Mouse (Mus musculus) liver, adult 2 months (tissue): Measurements from ENCODE around the gene She. TPM values are rescaled to one million over a fixed set of nuclear protein-coding genes. Genes with fewer than 3 reads are reported as not detected.

ENCODE experiments used
- DNase-seq: peaks from one replicate; pipeline ENCODE4 v3.0.0-alpha.2; 2011; ENCODE audit warnings: low read depth, low spot score; ENCODE audit errors: extremely low read depth
- H3K27ac ChIP-seq: fragments of 200-500 bp; replicated peaks from 2 replicates; pipeline ENCODE4 v1.5.1; 2012; ENCODE audit warnings: low read depth, mild to moderate bottlenecking, control low read depth, inconsistent platforms, low read length; ENCODE audit not compliant: insufficient read depth
- H3K27me3 ChIP-seq: fragments of 200-500 bp; 2 replicates; pipeline ENCODE4 v1.6.1; 2012; ENCODE audit warnings: mild to moderate bottlenecking, moderate library complexity, low read length, inconsistent platforms; ENCODE audit not compliant: control insufficient read depth, insufficient read depth
- H3K36me3 ChIP-seq: fragments of 200-500 bp; 2 replicates; pipeline ENCODE4 v1.6.1; 2012; ENCODE audit warnings: low read length, inconsistent platforms; ENCODE audit not compliant: control insufficient read depth, insufficient read depth
- H3K4me1 ChIP-seq: fragments of 200-500 bp; 2 replicates; pipeline ENCODE4 v1.6.1; 2011; ENCODE audit warnings: low read length; ENCODE audit not compliant: control insufficient read depth, insufficient read depth
- H3K4me3 ChIP-seq: fragments of 200-500 bp; 2 replicates; pipeline ENCODE4 v1.5.1; 2011; ENCODE audit warnings: low read depth, mild to moderate bottlenecking, control low read depth, low read length, moderate library complexity; ENCODE audit not compliant: insufficient read depth
- H3K79me2 ChIP-seq: fragments of 200-500 bp; 2 replicates; pipeline ENCODE4 v1.6.1; 2012; ENCODE audit warnings: inconsistent platforms, mild to moderate bottlenecking, low read length, moderate library complexity; ENCODE audit not compliant: control insufficient read depth, insufficient read depth
- H3K9ac ChIP-seq: fragments of 200-500 bp; 2 replicates; pipeline ENCODE4 v1.6.1; 2012; ENCODE audit warnings: low read depth, mild to moderate bottlenecking, control low read depth, inconsistent platforms, low read length
- CTCF ChIP-seq: fragments of 200-500 bp; IDR thresholded peaks from 2 replicates; pipeline ENCODE4 v1.5.1; 2011; ENCODE audit warnings: low read depth, low read length, control low read depth
- POLR2A ChIP-seq: fragments of 200-500 bp; IDR thresholded peaks from 2 replicates; pipeline ENCODE4 v1.6.1; 2011; ENCODE audit warnings: low read length, control low read depth; ENCODE audit not compliant: insufficient read depth; ENCODE audit errors: extremely low read depth
- WGBS: fragments of 180-500 bp; shearing (Covaris S2); methylation state at CpG from one replicate; pipeline ENCODE4 v1.1.7; 2018; 5-methylcytosine and 5-hydroxymethylcytosine counted together
- polyA plus RNA-seq: library from polyadenylated mRNA; depleted of rRNA; stranded (reverse); fragments of >200 nt; gene quantifications from 2 replicates; pipeline ENCODE4 v1.2.3, GENCODE M21; 2012
- total RNA-seq: library from RNA; depleted of rRNA; stranded (reverse); fragments of >200 nt; gene quantifications from 2 replicates; pipeline ENCODE4 v1.2.3, GENCODE M21; 2014

She gene
- total and polyA plus RNA-seq, 2 experiments = 0.78 to 2.5 TPM

- Histone ChIP-seq H3K79me2 (no peaks in the 10 kb centered on the region), H3K36me3 (no peaks in the 10 kb centered on the region), H3K9ac (no peak overlapping the region), H3K4me1 (no peaks in the 10 kb centered on the region), H3K27me3 (no peaks in the 10 kb centered on the region), H3K27ac (no peak overlapping the region), H3K4me3 (no peak overlapping the region)
- DNase-seq = no peak
- TF ChIP-seq CTCF (no peak), POLR2A (no peak)
- WGBS = 62% methylated on average over 5 of the region's 5 CpGs
These were observed 23.3 kb upstream of the She start for GRCm38 (mm10) chr3:89807881-89808280.

- no peaks in the 10 kb centered on the region for H3K4me1 ChIP-seq
- no peaks in the 10 kb centered on the region for H3K36me3 ChIP-seq
- TF ChIP-seq CTCF (no peak), POLR2A (no peak)
- 51% methylated on average over 9 of the region's 9 CpGs for WGBS
- no peaks in the 10 kb centered on the region for H3K27me3 ChIP-seq
- no peak overlapping the region for H3K27ac ChIP-seq
- no peak overlapping the region for H3K9ac ChIP-seq
- no peaks in the 10 kb centered on the region for H3K79me2 ChIP-seq
- no peak overlapping the region for H3K4me3 ChIP-seq
- no peak for DNase-seq
These were observed 22.5 kb upstream of the She start for GRCm38 (mm10) chr3:89808638-89809037.

GRCm38 (mm10) chr3:89810841-89811240 is 20.3 kb upstream of the She start:
- Histone ChIP-seq H3K79me2 (no peaks in the 10 kb centered on the region), H3K4me3 (no peak overlapping the region), H3K9ac (no peak overlapping the region), H3K27me3 (no peaks in the 10 kb centered on the region), H3K27ac (no peak overlapping the region), H3K36me3 (no peaks in the 10 kb centered on the region), H3K4me1 (no peaks in the 10 kb centered on the region)
- TF ChIP-seq POLR2A = no peak
- 0 out of 2 replicates have a peak, but pooled peaks have one; percentile 8 for TF ChIP-seq CTCF
- DNase-seq = no peak

GRCm38 (mm10) chr3:89812166-89812565 is 19.0 kb upstream of the She start:
- H3K9ac ChIP-seq = no peak overlapping the region
- H3K27ac ChIP-seq = no peak overlapping the region
- 72% methylated on average over 3 of the region's 3 CpGs for WGBS
- H3K27me3 ChIP-seq = no peaks in the 10 kb centered on the region
- no peak overlapping the region for H3K4me3 ChIP-seq
- no peaks in the 10 kb centered on the region for H3K79me2 ChIP-seq
- no peaks in the 10 kb centered on the region for H3K36me3 ChIP-seq
- TF ChIP-seq POLR2A = no peak
- TF ChIP-seq CTCF = no peak
- H3K4me1 ChIP-seq = no peaks in the 10 kb centered on the region
- no peak for DNase-seq

- 73% methylated on average over 7 of the region's 7 CpGs for WGBS
- Histone ChIP-seq H3K27me3 (no peaks in the 10 kb centered on the region), H3K9ac (no peak overlapping the region), H3K27ac (no peak overlapping the region), H3K36me3 (no peaks in the 10 kb centered on the region), H3K79me2 (no peaks in the 10 kb centered on the region), H3K4me1 (no peaks in the 10 kb centered on the region), H3K4me3 (no peak overlapping the region)
- no peak for DNase-seq
- TF ChIP-seq POLR2A = no peak
- TF ChIP-seq CTCF = no peak
These were observed 17.1 kb upstream of the She start for GRCm38 (mm10) chr3:89814051-89814450.

- Histone ChIP-seq H3K36me3 (no peaks in the 10 kb centered on the region), H3K27ac (no peak overlapping the region), H3K27me3 (no peaks in the 10 kb centered on the region), H3K9ac (no peak overlapping the region), H3K79me2 (no peaks in the 10 kb centered on the region), H3K4me1 (no peaks in the 10 kb centered on the region), H3K4me3 (no peak overlapping the region)
- DNase-seq = no peak
- no peak for TF ChIP-seq POLR2A
- peak; percentile 80 for TF ChIP-seq CTCF
- 58% methylated on average over 4 of the region's 4 CpGs for WGBS
These were observed 14.1 kb upstream of the She start for GRCm38 (mm10) chr3:89817056-89817455.
